Mouse (Mus musculus): Measurements from ENCODE around the gene Nfe2.
A peak's percentile ranks its signal among the peaks of the same experiment; 100 is the strongest.

DNA sequence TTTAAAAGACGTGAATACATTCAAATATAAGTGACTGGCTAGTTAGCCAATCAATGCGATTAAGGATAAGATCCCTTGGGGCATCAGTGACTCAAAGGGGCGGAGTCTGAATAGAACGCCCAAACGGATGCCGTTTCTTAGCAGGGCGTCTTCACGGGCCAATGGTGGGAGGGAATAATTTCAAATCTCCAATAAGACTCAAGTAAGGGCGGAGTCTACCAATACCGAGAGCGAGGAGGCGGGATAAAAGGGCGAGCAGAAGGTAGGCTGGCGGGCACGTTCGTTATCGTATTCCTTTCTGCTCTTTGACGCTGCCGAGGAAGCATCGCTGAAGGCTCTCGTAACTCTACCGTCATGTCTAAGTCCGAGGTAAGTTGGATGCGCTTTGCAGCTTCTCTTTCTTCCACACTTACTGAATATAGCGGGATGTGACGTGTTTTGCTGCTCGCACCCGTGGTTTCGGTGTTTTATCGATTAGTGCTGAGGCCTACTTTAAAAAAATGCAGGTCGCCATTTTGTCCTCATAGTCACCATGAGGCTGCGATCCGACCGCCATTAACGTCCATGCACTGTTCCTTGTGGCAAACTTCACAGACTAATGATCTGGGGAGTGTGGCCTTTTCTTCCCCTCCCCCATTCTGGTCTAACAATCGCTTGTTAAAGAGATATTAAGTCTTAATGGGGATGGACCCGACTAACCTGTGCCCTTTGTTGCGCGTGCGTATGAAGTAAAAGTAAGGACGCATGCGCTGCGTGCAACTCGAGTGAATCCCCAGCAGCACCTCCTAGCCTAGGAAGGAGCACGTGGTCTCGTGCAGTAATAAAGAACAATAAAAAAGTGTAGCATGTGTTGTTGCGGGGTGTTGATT lies 17.8 kb downstream of the Nfe2 start, which contains the start of gene Hnrnpa1:
- TF ChIP-seq CTCF (IDR thresholded peaks at IDR 0.05), result no peak
- peak; percentile 67 for TF ChIP-seq EP300 (IDR thresholded peaks at IDR 0.05)

All from lung, postnatal 0 days (tissue).